Mouse (Mus musculus) cerebellum, postnatal 25 days (tissue): ENCODE results near the gene Serinc3.
"Not testable (repeated sequence)": the region's sequence is repeated elsewhere in the genome, so short reads cannot be mapped to it uniquely, and the experiment has no call there.

ENCODE experiments used
- DNase-seq, 2 experiments: peaks; one replicate each; pipeline ENCODE4 v3.0.0; 2021; ENCODE audit warnings: mixed read lengths in 2 of 2

Gene Serinc3

GRCm38 (mm10) chr2:163644575-163645385, at the start of gene Serinc3:
Serinc3 (minus strand) TSS chr2:163645131.
- peak; percentile 99 for DNase-seq

- DNase-seq: peak in 1 of 2 experiments; percentile 37
Measured at GRCm38 (mm10) chr2:163693716-163694314, 48.9 kb upstream of the Serinc3 start.

- no peak for DNase-seq
Measured at GRCm38 (mm10) chr2:163692873-163693612, 48.1 kb upstream of the Serinc3 start.

GRCm38 (mm10) chr2:163691846-163692605, 47.1 kb upstream of the Serinc3 start:
- DNase-seq: no peak

GRCm38 (mm10) chr2:163690409-163691304, 45.7 kb upstream of the Serinc3 start:
- DNase-seq: no peak

GRCm38 (mm10) chr2:163689771-163690170, 44.8 kb upstream of the Serinc3 start:
- DNase-seq: no peak

GRCm38 (mm10) chr2:163688377-163688776, 43.4 kb upstream of the Serinc3 start:
- DNase-seq: not testable (repeated sequence)

- no peak for DNase-seq
Measured at GRCm38 (mm10) chr2:163686886-163687285, 42.0 kb upstream of the Serinc3 start.

GRCm38 (mm10) chr2:163686233-163686632, 41.3 kb upstream of the Serinc3 start:
- no peak for DNase-seq

- peak; percentile 67 to 77 for DNase-seq
Measured at GRCm38 (mm10) chr2:163685761-163686200, 40.9 kb upstream of the Serinc3 start.

- DNase-seq: no peak
Measured at GRCm38 (mm10) chr2:163685287-163685686, 40.4 kb upstream of the Serinc3 start.

GRCm38 (mm10) chr2:163682344-163682743, 37.4 kb upstream of the Serinc3 start:
- DNase-seq: no peak

- no peak for DNase-seq
Measured at GRCm38 (mm10) chr2:163676745-163677144, 31.8 kb upstream of the Serinc3 start.

- no peak for DNase-seq
Measured at GRCm38 (mm10) chr2:163676321-163676720, 31.4 kb upstream of the Serinc3 start.

GRCm38 (mm10) chr2:163675662-163676061, 30.7 kb upstream of the Serinc3 start:
- DNase-seq: peak in 1 of 2 experiments; percentile 39

- DNase-seq: peak; percentile 68 to 71
Measured at GRCm38 (mm10) chr2:163675144-163675619, 30.3 kb upstream of the Serinc3 start.

- DNase-seq: no peak
Measured at GRCm38 (mm10) chr2:163674397-163674796, 29.5 kb upstream of the Serinc3 start.

- DNase-seq: no peak
Measured at GRCm38 (mm10) chr2:163670872-163671594, 26.1 kb upstream of the Serinc3 start.

GRCm38 (mm10) chr2:163667045-163667444, 22.1 kb upstream of the Serinc3 start:
- DNase-seq: no peak

GRCm38 (mm10) chr2:163663930-163664329, 19.0 kb upstream of the Serinc3 start:
- no peak for DNase-seq
